Mouse (Mus musculus) stomach, embryonic 16.5 days (tissue): ENCODE results near the gene Loxl3. TPM values are rescaled to one million over a fixed set of nuclear protein-coding genes. Genes with fewer than 3 reads are reported as not detected.
A peak's percentile ranks its signal among the peaks of the same experiment; 100 is the strongest.

Experiments
- ATAC-seq: fragments of 200-750 bp; cut with Nextera tagmentation; 2 replicates; pipeline ENCODE4 v1.8.0; 2017; ENCODE audit warnings: moderate number of reproducible peaks, moderate TSS enrichment; ENCODE audit not compliant: insufficient read depth, low FRiP score
- H3K27ac ChIP-seq: fragments of 300-500 bp; sonication (generic); 2 replicates; pipeline ENCODE4 v1.5.1; 2014; ENCODE audit warnings: low read length
- H3K27me3 ChIP-seq: fragments of 300-500 bp; sonication (generic); 2 replicates; pipeline ENCODE4 v1.6.1; 2014; ENCODE audit warnings: low read length, control low read depth, mixed read lengths; ENCODE audit not compliant: control insufficient read depth, insufficient read depth
- H3K36me3 ChIP-seq: fragments of 300-500 bp; sonication (generic); 2 replicates; pipeline ENCODE4 v1.6.1; 2014; ENCODE audit warnings: low read length; ENCODE audit not compliant: control insufficient read depth, insufficient read depth
- H3K4me1 ChIP-seq: fragments of 300-500 bp; sonication (generic); 2 replicates; pipeline ENCODE4 v1.6.1; 2014; ENCODE audit warnings: low read length, control low read depth, mixed read lengths; ENCODE audit not compliant: control insufficient read depth, insufficient read depth
- H3K4me2 ChIP-seq: fragments of 300-500 bp; sonication (generic); 2 replicates; pipeline ENCODE4 v1.6.1; 2014; ENCODE audit warnings: low read depth, low read length, mixed read lengths
- H3K4me3 ChIP-seq: fragments of 300-500 bp; sonication (generic); replicated peaks from 2 replicates; pipeline ENCODE4 v1.5.1; 2014; ENCODE audit warnings: mild to moderate bottlenecking, low read length
- H3K9ac ChIP-seq: fragments of 300-500 bp; sonication (generic); 2 replicates; pipeline ENCODE4 v1.6.1; 2014; ENCODE audit warnings: low read length
- H3K9me3 ChIP-seq: fragments of 300-500 bp; sonication (generic); replicated peaks from 2 replicates; pipeline ENCODE4 v1.6.1; 2016; ENCODE audit warnings: low read length, control low read depth; ENCODE audit not compliant: control insufficient read depth
- WGBS: fragments of 180-500 bp; shearing (Covaris S2); extraction: QIAGEN DNeasy Blood & Tissue Kit; methylation state at CpG from one replicate; pipeline ENCODE4 v1.1.7; 2014; 5-methylcytosine and 5-hydroxymethylcytosine counted together
- polyA plus RNA-seq: library from polyadenylated mRNA; unstranded; fragments of >200 nt; fragmentation: Nextera tagmentation; extraction: Ambion mirVana; gene quantifications from 2 replicates; pipeline ENCODE4 v1.2.1, GENCODE M21; 2015

Loxl3 gene
- polyA plus RNA-seq, 1 experiment from 2014 or later: 19.4 TPM

- Histone ChIP-seq H3K9ac (peak overlapping the region; percentile 39; the same call in 1 of the 2 replicates), H3K36me3 (no peaks in the 10 kb centered on the region), H3K4me1 (peaks cover 11% of the 10 kb centered on the region), H3K27ac (no peak overlapping the region), H3K9me3 (no peaks in the 10 kb centered on the region), H3K27me3 (peaks cover 95% of the 10 kb centered on the region), H3K4me2 (peak overlapping the region; percentile 11; the same call in 1 of the 2 replicates), H3K4me3 (peak overlapping the region; percentile 28)
- under 1% methylated on average over 69 of the region's 69 CpGs for WGBS
- ATAC-seq: peak; percentile 22; the same call in 1 of the 2 replicates
Measured at GRCm38 (mm10) chr6:83069488-83070246, 35.7 kb downstream of the Loxl3 start.

GRCm38 (mm10) chr6:83070247-83070310 lies 36.1 kb downstream of the Loxl3 start, which contains the start of gene Tlx2:
Gene Tlx2, minus strand, starts transcription at chr6:83070293.
- Histone ChIP-seq H3K4me3 (peak within 1 kb of the TSS; percentile 28), H3K36me3 (no peaks in the 10 kb centered on the region), H3K27ac (no peak within 1 kb of the TSS), H3K4me1 (peaks cover 11% of the 10 kb centered on the region), H3K4me2 (peak within 1 kb of the TSS; percentile 40; the same call in 1 of the 2 replicates), H3K27me3 (peaks cover 95% of the 10 kb centered on the region), H3K9ac (peak within 1 kb of the TSS; percentile 39; the same call in 1 of the 2 replicates), H3K9me3 (no peaks in the 10 kb centered on the region)
- ATAC-seq: no peak
- WGBS: 2% methylated on average over 10 of the region's 10 CpGs

GRCm38 (mm10) chr6:83070311-83071219 lies 36.6 kb downstream of the Loxl3 start:
- peaks cover 94% of the 10 kb centered on the region for H3K27me3 ChIP-seq
- peak overlapping the region; percentile 11; the same call in 1 of the 2 replicates for H3K4me2 ChIP-seq
- H3K4me1 ChIP-seq: peaks cover 11% of the 10 kb centered on the region
- no peak overlapping the region for H3K9ac ChIP-seq
- 2% methylated on average over 58 of the region's 58 CpGs for WGBS
- H3K36me3 ChIP-seq: no peaks in the 10 kb centered on the region
- peak; percentile 22; the same call in 1 of the 2 replicates for ATAC-seq
- peak overlapping the region; percentile 28 for H3K4me3 ChIP-seq
- H3K9me3 ChIP-seq: no peaks in the 10 kb centered on the region
- H3K27ac ChIP-seq: no peak overlapping the region

GRCm38 (mm10) chr6:83071220-83071619 lies 37.2 kb downstream of the Loxl3 start:
- under 1% methylated on average over 22 of the region's 24 CpGs for WGBS
- Histone ChIP-seq H3K27ac (no peak overlapping the region), H3K4me3 (peak overlapping the region; percentile 28), H3K36me3 (no peaks in the 10 kb centered on the region), H3K4me1 (peaks cover 11% of the 10 kb centered on the region), H3K27me3 (peaks cover 92% of the 10 kb centered on the region), H3K9me3 (no peaks in the 10 kb centered on the region), H3K9ac (no peak overlapping the region), H3K4me2 (no peak overlapping the region; the same call in 1 of the 2 replicates)
- ATAC-seq: peak; percentile 46; the same call in 1 of the 2 replicates

- H3K4me3 ChIP-seq: no peak overlapping the region
- H3K9me3 ChIP-seq: no peaks in the 10 kb centered on the region
- H3K9ac ChIP-seq: no peak overlapping the region
- H3K36me3 ChIP-seq: no peaks in the 10 kb centered on the region
- 17% methylated on average over 2 of the region's 2 CpGs for WGBS
- no peak overlapping the region for H3K4me2 ChIP-seq
- no peak overlapping the region for H3K27ac ChIP-seq
- H3K27me3 ChIP-seq: peaks cover 61% of the 10 kb centered on the region
- ATAC-seq: no peak
- H3K4me1 ChIP-seq: peaks cover 16% of the 10 kb centered on the region
Measured at GRCm38 (mm10) chr6:83074979-83075378, 41.0 kb downstream of the Loxl3 start.

- peaks cover 10% of the 10 kb centered on the region; the same call in 1 of the 2 replicates for H3K4me1 ChIP-seq
- WGBS: under 1% methylated on average over 54 of the region's 54 CpGs
- peak within 1 kb of the TSS; percentile 86 for H3K9ac ChIP-seq
- H3K36me3 ChIP-seq: 0 out of 2 replicates have a peak, but pooled peaks cover 6% of the 10 kb centered on the region
- peak within 1 kb of the TSS; percentile 85 for H3K4me3 ChIP-seq
- H3K4me2 ChIP-seq: peak within 1 kb of the TSS; percentile 97
- peak; percentile 41 for ATAC-seq
- H3K27me3 ChIP-seq: peaks cover 41% of the 10 kb centered on the region
- peak within 1 kb of the TSS; percentile 84 for H3K27ac ChIP-seq
- H3K9me3 ChIP-seq: no peaks in the 10 kb centered on the region
Measured at GRCm38 (mm10) chr6:83077630-83078323, 43.8 kb downstream of the Loxl3 start, which contains the start of gene Pcgf1. Gene Pcgf1, plus strand, starts transcription at chr6:83077869.

GRCm38 (mm10) chr6:83078324-83078858 lies 44.4 kb downstream of the Loxl3 start:
- Histone ChIP-seq H3K9me3 (no peaks in the 10 kb centered on the region), H3K4me2 (peak overlapping the region; percentile 97), H3K9ac (peak overlapping the region; percentile 86), H3K27me3 (peaks cover 43% of the 10 kb centered on the region), H3K4me1 (peaks cover 10% of the 10 kb centered on the region; the same call in 1 of the 2 replicates), H3K36me3 (0 out of 2 replicates have a peak, but pooled peaks cover 6% of the 10 kb centered on the region), H3K27ac (peak overlapping the region; percentile 84), H3K4me3 (peak overlapping the region; percentile 85)
- ATAC-seq: peak; percentile 95
- under 1% methylated on average over 46 of the region's 46 CpGs for WGBS

GRCm38 (mm10) chr6:83080210-83080609 lies 46.2 kb downstream of the Loxl3 start:
- Histone ChIP-seq H3K9ac (no peak overlapping the region), H3K27ac (no peak overlapping the region), H3K36me3 (0 out of 2 replicates have a peak, but pooled peaks cover 6% of the 10 kb centered on the region), H3K4me2 (no peak overlapping the region), H3K27me3 (peaks cover 43% of the 10 kb centered on the region), H3K9me3 (no peaks in the 10 kb centered on the region), H3K4me1 (peaks cover 10% of the 10 kb centered on the region; the same call in 1 of the 2 replicates), H3K4me3 (no peak overlapping the region)
- 95% methylated on average over 5 of the region's 5 CpGs for WGBS
- ATAC-seq: no peak
